Mouse (Mus musculus) small intestine, adult 2 months (tissue): Measurements from ENCODE around the gene Gm17654. TPM values are rescaled to one million over a fixed set of nuclear protein-coding genes. Genes with fewer than 3 reads are reported as not detected.

Source experiments
- polyA plus RNA-seq: library from polyadenylated mRNA; depleted of rRNA; stranded (reverse); fragments of >200 nt; gene quantifications from 2 replicates; pipeline ENCODE4 v1.2.3, GENCODE M21; 2012; rRNA removed

The Gm17654 gene
- polyA plus RNA-seq, 1 experiment: not detected

Other genes starting within 250 kb of the Gm17654 start
- gene 1700001F09Rik, start 231.3 kb downstream of the Gm17654 start, polyA plus RNA-seq: not detected in 2 replicates
- gene Gm8138, start 162.8 kb downstream of the Gm17654 start, polyA plus RNA-seq: not detected in 2 replicates
- gene Gm5799, start 35.6 kb downstream of the Gm17654 start, polyA plus RNA-seq: not detected in 2 replicates
- gene Gm10375, start 28.9 kb upstream of the Gm17654 start, polyA plus RNA-seq: not detected in 2 replicates
- not detected in 2 replicates for gene Gm8165, start 98.1 kb upstream of the Gm17654 start, polyA plus RNA-seq
- gene Gm7324, start 118.7 kb upstream of the Gm17654 start, polyA plus RNA-seq: not detected in 2 replicates
- not detected in 2 replicates for gene Gm16506, start 148.3 kb upstream of the Gm17654 start, polyA plus RNA-seq
- gene Gm6526, start 168.7 kb upstream of the Gm17654 start, polyA plus RNA-seq: not detected in 2 replicates
- not detected in 2 replicates for gene Gm8180, start 205.6 kb upstream of the Gm17654 start, polyA plus RNA-seq